Mouse (Mus musculus) megakaryocyte, embryonic 14.5 days (primary cell): ENCODE measurements around the gene Snrpg.

Experiments
- FLI1 ChIP-seq: IDR thresholded peaks from 2 replicates; pipeline ENCODE4 v1.6.1; 2012; ENCODE audit warnings: low read length, inconsistent platforms, mixed read lengths
- GATA1 ChIP-seq: IDR thresholded peaks from 3 replicates; pipeline ENCODE4 v1.6.1; 2012; ENCODE audit warnings: mixed read lengths, low read length, inconsistent platforms, borderline replicate concordance

GRCm38 (mm10) chr6:86382551-86382950 lies 11.4 kb downstream of the Snrpg start:
- no peak for TF ChIP-seq GATA1
- no peak for TF ChIP-seq FLI1
